Mouse (Mus musculus): ENCODE measurements around the gene Synj2.

Gene Synj2

GRCm38 (mm10) chr17:6036872-6037271, 95.8 kb downstream of the Synj2 start:
- DNase-seq (ENCODE audit: low spot score), result no peak

- DNase-seq (ENCODE audit: low spot score), result no peak
Observed at GRCm38 (mm10) chr17:6037507-6037906, 96.4 kb downstream of the Synj2 start.

- DNase-seq (ENCODE audit: low spot score), result no peak
Observed at GRCm38 (mm10) chr17:6052801-6053200, 111.7 kb downstream of the Synj2 start.

GRCm38 (mm10) chr17:6054934-6055355, 113.9 kb downstream of the Synj2 start:
- peak; percentile 56 for DNase-seq (ENCODE audit: low spot score)

GRCm38 (mm10) chr17:6062793-6063192, 121.7 kb downstream of the Synj2 start:
- DNase-seq (ENCODE audit: low spot score), result no peak

GRCm38 (mm10) chr17:6063532-6063931, 122.5 kb downstream of the Synj2 start:
- DNase-seq (ENCODE audit: low spot score), result no peak

GRCm38 (mm10) chr17:6066021-6066420, 124.9 kb downstream of the Synj2 start:
- DNase-seq (ENCODE audit: low spot score), result no peak

GRCm38 (mm10) chr17:6067613-6068012, 126.5 kb downstream of the Synj2 start:
- DNase-seq (ENCODE audit: low spot score), result no peak

- no peak for DNase-seq (ENCODE audit: low spot score)
Observed at GRCm38 (mm10) chr17:6069866-6070265, 128.8 kb downstream of the Synj2 start.

- DNase-seq (ENCODE audit: low spot score), result no peak
Observed at GRCm38 (mm10) chr17:6073405-6073804, 132.3 kb downstream of the Synj2 start.

- DNase-seq (ENCODE audit: low spot score), result peak; percentile 91
Observed at GRCm38 (mm10) chr17:6079287-6080122, 138.4 kb downstream of the Synj2 start, which contains the start of the genes Serac1 and Gtf2h5. Gene Serac1 (minus strand): TSS chr17:6079741. Gene Gtf2h5 (plus strand): TSS chr17:6079786.

GRCm38 (mm10) chr17:6083323-6083890, 142.3 kb downstream of the Synj2 start:
- no peak for DNase-seq (ENCODE audit: low spot score)

GRCm38 (mm10) chr17:6091604-6092003, 150.5 kb downstream of the Synj2 start:
- no peak for DNase-seq (ENCODE audit: low spot score)

Data from layer of hippocampus, adult 9-10 months (tissue).